Mouse (Mus musculus) bone marrow macrophage, adult 2 months (primary cell): Measurements from ENCODE around the gene Golm1. TPM values are rescaled to one million over a fixed set of nuclear protein-coding genes. Genes with fewer than 3 reads are reported as not detected.

Experiments
- H3K27ac ChIP-seq: 2 replicates; pipeline ENCODE4 v1.5.1; 2012; ENCODE audit warnings: low read depth, low read length; ENCODE audit not compliant: insufficient read depth
- H3K4me1 ChIP-seq: 2 replicates; pipeline ENCODE4 v1.6.1; 2012; ENCODE audit warnings: low read length; ENCODE audit not compliant: control insufficient read depth, insufficient read depth
- H3K4me3 ChIP-seq: 2 replicates; pipeline ENCODE4 v1.5.1; 2012; ENCODE audit warnings: mild to moderate bottlenecking, low read length, moderate library complexity; ENCODE audit not compliant: insufficient read depth
- CTCF ChIP-seq: IDR thresholded peaks from 2 replicates; pipeline ENCODE4 v1.5.1; 2012; ENCODE audit warnings: low read depth, mild to moderate bottlenecking, low read length, moderate library complexity
- POLR2A ChIP-seq: IDR thresholded peaks from 2 replicates; pipeline ENCODE4 v1.6.1; 2012; ENCODE audit warnings: mild to moderate bottlenecking, low read depth, low read length, borderline replicate concordance
- polyA plus RNA-seq: library from polyadenylated mRNA; stranded (reverse); fragments of >200 nt; gene quantifications from 2 replicates; pipeline ENCODE4 v1.2.4, GENCODE M21; 2012; ENCODE audit not compliant: missing spikeins, insufficient read depth, insufficient read length

The Golm1 gene
- polyA plus RNA-seq, 1 experiment = 7.6 TPM

- Histone ChIP-seq H3K4me3 (no peak overlapping the region), H3K27ac (no peak overlapping the region), H3K4me1 (peaks cover 10% of the 10 kb centered on the region)
- TF ChIP-seq CTCF (no peak), POLR2A (no peak)
Observed at GRCm38 (mm10) chr13:59679306-59679705, 3.7 kb upstream of the Golm1 start.

GRCm38 (mm10) chr13:59676316-59677229, 962 bp upstream of the Golm1 start:
- Histone ChIP-seq H3K4me3 (no peak overlapping the region), H3K27ac (no peak overlapping the region), H3K4me1 (peaks cover 16% of the 10 kb centered on the region)
- TF ChIP-seq POLR2A (no peak), CTCF (no peak)

DNA sequence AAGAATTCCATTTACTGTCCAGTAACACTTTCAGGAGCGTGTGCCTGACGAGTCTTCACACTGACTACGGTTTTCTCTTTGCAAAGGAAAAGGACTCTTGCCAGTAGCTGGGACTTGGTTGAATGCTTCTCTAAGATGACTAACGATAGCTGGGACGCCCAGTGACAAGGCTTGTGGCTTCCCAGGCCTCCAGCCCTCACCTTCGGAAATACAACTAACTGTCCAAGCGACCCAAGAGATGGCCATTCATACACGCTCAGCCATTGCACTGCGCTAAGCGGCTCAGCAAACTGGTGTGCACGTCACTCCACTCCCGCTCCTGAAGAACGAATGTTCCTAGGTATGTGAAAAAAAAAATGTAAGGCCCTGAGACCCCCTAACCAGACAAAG, 855 bp downstream of the Golm1 start:
- no peak overlapping the region for H3K27ac ChIP-seq
- TF ChIP-seq POLR2A (no peak), CTCF (no peak)

GRCm38 (mm10) chr13:59674215-59674614, 1.4 kb downstream of the Golm1 start:
- H3K4me1 ChIP-seq = peaks cover 18% of the 10 kb centered on the region
- TF ChIP-seq CTCF = no peak
- no peak for TF ChIP-seq POLR2A
- H3K4me3 ChIP-seq = no peak overlapping the region
- no peak overlapping the region for H3K27ac ChIP-seq

More for the DNA sequence above, 855 bp downstream of the Golm1 start:
- Histone ChIP-seq H3K4me1 (peaks cover 16% of the 10 kb centered on the region), H3K4me3 (peak overlapping the region; percentile 83)

DNA sequence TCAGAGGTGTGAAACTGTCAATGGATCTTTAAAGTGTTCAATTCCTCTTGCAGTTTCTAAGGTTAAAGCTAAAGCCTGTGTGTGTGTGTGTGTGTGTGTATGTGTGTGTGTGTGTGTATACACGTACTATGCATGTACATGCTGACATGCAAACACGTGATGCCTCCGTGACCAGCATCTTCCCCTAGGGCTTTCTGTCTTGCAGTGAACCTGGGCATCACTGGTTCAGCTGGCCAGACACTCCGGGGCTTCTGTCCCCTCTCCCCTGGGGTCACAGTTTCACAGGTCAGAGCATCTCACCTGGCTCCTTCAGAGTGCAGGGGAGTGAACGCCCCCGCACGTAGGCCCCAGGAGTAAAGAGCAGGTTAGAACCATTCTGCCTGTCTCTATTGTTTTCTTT, 2.0 kb downstream of the Golm1 start:
- Histone ChIP-seq H3K4me3 (no peak overlapping the region), H3K27ac (no peak overlapping the region), H3K4me1 (peaks cover 22% of the 10 kb centered on the region)
- TF ChIP-seq POLR2A (no peak), CTCF (no peak)

DNA sequence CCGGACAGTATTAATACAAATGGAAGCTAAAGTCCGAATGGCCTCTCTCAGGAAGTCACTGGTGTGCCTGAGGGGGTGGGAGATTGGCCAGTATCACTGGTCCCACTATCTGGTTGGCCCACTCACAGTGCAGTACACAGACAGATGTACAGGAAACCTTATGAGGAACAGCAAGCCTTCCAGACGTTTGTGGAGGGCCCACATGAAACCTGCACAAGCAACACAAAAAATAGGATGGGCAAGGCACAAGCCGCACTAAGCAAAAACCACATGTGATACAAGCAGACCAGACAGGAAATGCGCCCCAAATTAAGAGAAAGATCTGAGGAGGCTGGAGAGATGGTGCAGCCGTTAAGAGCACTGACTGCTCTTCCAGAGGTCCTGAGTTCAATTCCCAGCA, 3.4 kb downstream of the Golm1 start:
- TF ChIP-seq CTCF (no peak), POLR2A (no peak)
- Histone ChIP-seq H3K27ac (no peak overlapping the region), H3K4me3 (no peak overlapping the region), H3K4me1 (peaks cover 32% of the 10 kb centered on the region)

DNA sequence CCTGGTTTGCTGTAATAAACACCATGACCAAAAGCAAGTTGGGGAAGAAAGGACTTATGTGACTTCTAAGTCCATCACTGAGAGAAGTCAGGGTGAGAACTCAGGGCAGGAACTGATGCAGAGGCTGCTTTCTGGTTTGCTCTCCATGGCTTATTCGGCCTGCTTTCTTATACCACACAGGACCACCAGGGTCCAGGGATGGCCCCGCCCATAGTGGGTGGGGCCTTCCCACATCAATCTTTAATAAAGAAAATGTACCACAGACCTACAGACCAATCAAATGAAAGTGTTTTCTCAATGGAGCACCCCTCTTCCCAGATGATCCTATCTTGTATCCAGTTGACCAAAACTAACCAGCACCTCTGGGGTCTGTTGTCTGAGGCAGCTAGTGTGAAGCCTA, 4.1 kb downstream of the Golm1 start:
- no peak overlapping the region for H3K4me3 ChIP-seq
- peaks cover 33% of the 10 kb centered on the region for H3K4me1 ChIP-seq
- TF ChIP-seq CTCF (no peak), POLR2A (no peak)
- no peak overlapping the region for H3K27ac ChIP-seq

DNA sequence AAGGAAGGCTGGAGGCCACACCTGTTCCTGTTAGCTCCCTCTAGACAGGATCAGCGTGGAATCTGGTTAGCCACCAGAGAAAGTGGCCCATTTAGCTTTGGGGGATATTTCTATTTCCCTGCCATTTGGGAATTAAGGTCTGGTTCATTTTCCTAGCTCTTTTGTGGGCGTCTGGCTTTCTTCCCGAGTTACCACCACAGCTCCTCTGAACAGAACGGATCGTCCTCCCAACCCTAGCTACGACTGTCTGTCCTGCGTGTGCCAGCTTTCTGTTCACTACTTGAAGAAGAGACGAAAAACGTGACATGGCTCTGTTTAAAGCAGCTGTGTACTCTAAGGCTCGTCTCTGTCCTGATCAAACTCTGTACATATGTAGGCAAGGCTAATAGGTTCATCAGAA, 5.7 kb downstream of the Golm1 start:
- Histone ChIP-seq H3K4me1 (peaks cover 36% of the 10 kb centered on the region), H3K4me3 (no peak overlapping the region), H3K27ac (no peak overlapping the region)
- TF ChIP-seq POLR2A = no peak
- no peak for TF ChIP-seq CTCF

GRCm38 (mm10) chr13:59668501-59669093, 7.0 kb downstream of the Golm1 start:
- Histone ChIP-seq H3K4me3 (peak overlapping the region; percentile 25), H3K4me1 (peaks cover 33% of the 10 kb centered on the region), H3K27ac (peak overlapping the region; percentile 82)
- TF ChIP-seq CTCF (no peak), POLR2A (no peak)

GRCm38 (mm10) chr13:59667763-59668162, 7.8 kb downstream of the Golm1 start:
- H3K4me3 ChIP-seq = no peak overlapping the region
- no peak for TF ChIP-seq CTCF
- no peak for TF ChIP-seq POLR2A
- H3K27ac ChIP-seq = no peak overlapping the region
- H3K4me1 ChIP-seq = peaks cover 33% of the 10 kb centered on the region
